Mouse (Mus musculus): ENCODE data around the gene Try10. TPM values are rescaled to one million over a fixed set of nuclear protein-coding genes. Genes with fewer than 3 reads are reported as not detected.
"Not testable (repeated sequence)": the region's sequence is repeated elsewhere in the genome, so short reads cannot be mapped to it uniquely, and the experiment has no call there.

The Try10 gene
- total RNA-seq (2022), result not detected

- no peak for DNase-seq (ENCODE audit: low spot score in 2 of 2)
Measured at GRCm38 (mm10) chr6:41353932-41354331, at the start of gene Try10. Gene Try10, plus strand, starts transcription at chr6:41354105.

GRCm38 (mm10) chr6:41316741-41317140 is 37.2 kb upstream of the Try10 start, which contains the start of gene Try5:
Gene Try5, minus strand, starts transcription at chr6:41316841.
- DNase-seq (ENCODE audit: low spot score in 2 of 2), result not testable (repeated sequence)

- not testable (repeated sequence) for DNase-seq (ENCODE audit: low spot score in 2 of 2)
Measured at GRCm38 (mm10) chr6:41373772-41374171, 19.9 kb downstream of the Try10 start.

DNA sequence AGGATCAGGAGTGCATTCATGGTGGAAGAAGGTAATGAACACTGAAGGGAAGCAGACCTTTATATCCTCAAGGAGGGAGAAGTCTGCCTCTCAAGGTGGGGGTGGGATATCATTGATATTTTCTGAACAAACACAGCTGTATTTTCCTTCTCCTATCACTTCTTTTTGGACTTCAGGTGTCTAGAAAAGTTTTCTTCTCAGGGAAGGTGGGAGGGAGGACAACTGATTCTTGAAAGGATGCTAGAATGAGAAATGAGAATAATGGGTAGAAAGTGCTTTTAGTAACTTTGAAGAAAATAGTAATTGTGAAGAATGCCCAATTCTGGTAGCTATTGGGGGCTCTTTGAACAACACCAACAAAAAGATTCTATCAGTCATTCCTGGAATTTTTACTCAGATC is 23.7 kb downstream of the Try10 start, which contains the start of gene Prss3:
Gene Prss3 (minus strand): TSS at position 101 of the 400 bp plus-strand sequence.
- not testable (repeated sequence) for DNase-seq (ENCODE audit: low spot score in 2 of 2)

DNA sequence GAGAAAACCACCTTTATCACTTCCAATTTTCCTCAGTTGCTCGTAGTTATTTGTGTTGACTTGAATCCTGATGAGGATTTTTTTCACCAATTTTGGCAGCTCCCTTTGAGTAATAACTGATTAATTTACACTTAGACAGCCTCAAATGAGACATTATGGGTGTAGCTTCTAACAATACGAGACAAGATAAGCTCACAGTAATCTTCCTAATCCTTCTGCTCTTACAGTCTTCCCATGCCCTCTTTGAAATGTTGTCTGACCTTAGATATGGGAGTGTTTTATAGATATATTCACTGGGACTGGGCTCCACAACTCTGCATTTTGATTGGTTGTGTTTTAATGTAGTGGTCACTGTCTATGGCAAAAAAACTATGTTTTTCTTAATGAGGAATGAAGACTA is 32.9 kb downstream of the Try10 start:
- no peak for DNase-seq (ENCODE audit: low spot score in 2 of 2)

GRCm38 (mm10) chr6:41391640-41392039 is 37.7 kb downstream of the Try10 start:
- not testable (repeated sequence) for DNase-seq (ENCODE audit: low spot score in 2 of 2)

DNA sequence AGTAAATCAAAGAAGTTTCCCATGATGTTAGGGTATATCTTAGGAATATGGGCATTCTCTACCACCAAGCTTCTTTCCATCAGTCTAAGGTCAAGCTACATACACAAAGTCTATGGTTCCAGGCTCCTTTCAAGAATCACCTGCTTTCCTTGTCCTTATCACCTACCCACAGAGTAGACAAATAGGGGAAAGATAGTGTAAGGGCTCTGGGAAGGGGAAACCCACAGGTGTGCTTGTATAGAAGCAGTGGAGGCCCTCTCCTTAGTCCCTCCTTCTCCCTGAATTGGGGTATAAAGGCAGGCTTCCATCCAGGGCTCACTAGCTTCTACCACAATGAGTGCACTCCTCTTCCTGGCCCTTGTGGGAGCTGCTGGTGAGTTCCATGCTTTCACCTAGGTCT is 38.2 kb downstream of the Try10 start, which contains the start of gene Gm5771:
Gene Gm5771 (plus strand): TSS at position 301 of the 400 bp plus-strand sequence.
- not testable (repeated sequence) for DNase-seq (ENCODE audit: low spot score in 2 of 2)

Other genes with a start within 250 kb of the Try10 start
- not detected for gene Try4, start 51.8 kb upstream of the Try10 start, total RNA-seq (2022)
- gene Try5, start 37.3 kb upstream of the Try10 start, total RNA-seq (2022), result not detected
- gene Prss3, start 23.6 kb downstream of the Try10 start, total RNA-seq (2022), result under 1 TPM in 1 of 4 experiments, not detected in 3; 0.49 TPM
- not detected for gene Gm5771, start 38.3 kb downstream of the Try10 start, total RNA-seq (2022)
- 1 to 10 TPM in 2 of 4 experiments, under 1 TPM in 1, not detected in 1; 0.66 to 1.3 (median 1.2) TPM for gene Gm10334, start 92.0 kb downstream of the Try10 start, total RNA-seq (2022)
- gene Prss1, start 104.8 kb downstream of the Try10 start, total RNA-seq (2022), result not detected
- gene Prss2, start 167.7 kb downstream of the Try10 start, total RNA-seq (2022), result not detected